ENCODE assay signal across 19 mouse cellular contexts in the genomic region with DNA sequence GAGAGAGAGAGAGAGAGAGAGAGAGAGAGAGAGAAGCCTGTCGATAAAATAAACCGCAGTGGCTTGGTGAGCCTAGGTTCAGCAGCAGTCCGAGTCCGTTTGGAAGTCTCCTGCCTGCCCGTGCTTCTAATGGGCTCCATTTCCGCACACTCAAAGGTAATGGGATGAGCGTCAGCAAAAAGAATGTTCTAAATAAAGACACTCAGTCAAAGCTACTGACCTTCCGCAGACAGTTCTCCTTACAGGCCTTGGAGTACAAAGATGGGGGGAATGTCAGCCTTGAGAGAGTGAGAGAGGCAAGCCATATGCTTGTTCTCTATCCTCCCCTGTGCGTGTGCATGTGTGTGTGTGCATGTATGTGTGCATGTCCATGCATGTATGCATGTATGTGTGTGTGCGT. TPM values are rescaled to one million over a fixed set of nuclear protein-coding genes. Genes with fewer than 3 reads are reported as not detected.
A peak's percentile ranks its signal among the peaks of the same experiment; 100 is the strongest.
DNase-seq lines count a peak whose midpoint lies in the region; ATAC-seq lines count a peak whose summit lies in the region.
"Had no signal": no experiment of that assay in that cellular context is flagged by ENCODE, and none has a peak within 500 bp of the region (broad histone marks: within the 10 kb centered on the region; RNA-seq: fewer than 3 reads in every experiment).

No protein-coding gene starts in this region.

- no peaks in the 10 kb centered on the region for H3K27me3 ChIP-seq in heart, embryonic 11.5 days (ENCODE audit: control insufficient read depth, insufficient read depth, low read length)
- no peaks in the 10 kb centered on the region for H3K27me3 ChIP-seq in heart, embryonic 15.5 days
- peaks cover 21% of the 10 kb centered on the region for H3K27me3 ChIP-seq in megakaryocyte, embryonic 14.5 days (replicated peaks)
- H3K27me3 ChIP-seq: forebrain, embryonic 13.5 days had no signal

- H3K9me3 ChIP-seq in heart, embryonic 11.5 days (replicated peaks; ENCODE audit: control insufficient read depth, low read length), result no peaks in the 10 kb centered on the region
- H3K9me3 ChIP-seq in heart, embryonic 15.5 days (replicated peaks), result no peaks in the 10 kb centered on the region
- H3K9me3 ChIP-seq in megakaryocyte, embryonic 14.5 days, result peaks cover 7% of the 10 kb centered on the region
- H3K9me3 ChIP-seq: forebrain, embryonic 13.5 days; hindbrain, embryonic 10.5 days; intestine, embryonic 15.5 days had no signal

- 0 out of 2 replicates have a peak overlapping the region, but pooled peaks have one; percentile 5 for H3K9ac ChIP-seq in heart, embryonic 11.5 days (ENCODE audit: low read depth, low read length)
- H3K9ac ChIP-seq in heart, embryonic 15.5 days, result no peak overlapping the region
- H3K9ac ChIP-seq: forebrain, embryonic 13.5 days; forebrain, postnatal 0 days; hindbrain, embryonic 14.5 days; intestine, embryonic 15.5 days had no signal

- 43% methylated on average over 10 of the region's 10 CpGs for WGBS in heart, embryonic 11.5 days (ENCODE audit: insufficient replicate concordance)
- WGBS in heart, embryonic 15.5 days, result 28% methylated on average over 10 of the region's 10 CpGs

- DNase-seq in gastrocnemius, adult 18-20 months (ENCODE audit: low spot score), result peak; percentile 8
- no peak for DNase-seq in gastrocnemius, postnatal 25 days
- DNase-seq in heart, postnatal 36 days, result no peak
- DNase-seq in heart, adult 11 months, result no peak
- DNase-seq: adrenal gland, postnatal 10 days; cerebellum, adult 11 months; cerebellum, adult 9-10 months; cerebellum, postnatal 25 days; forebrain, postnatal 0 days; gastrocnemius, postnatal 10 days; kidney, adult 18-20 months had no signal

- H3K27ac ChIP-seq in heart, embryonic 11.5 days (ENCODE audit: low read depth, low read length), result peak overlapping the region; percentile 71
- H3K27ac ChIP-seq in heart, embryonic 15.5 days, result peak overlapping the region; percentile 76
- H3K27ac ChIP-seq: forebrain, embryonic 13.5 days; hindbrain, embryonic 10.5 days; hindbrain, embryonic 14.5 days; intestine, embryonic 15.5 days had no signal

- peak overlapping the region; percentile 31; the same call in 1 of the 2 replicates for H3K4me2 ChIP-seq in heart, embryonic 11.5 days
- peak overlapping the region; percentile 14; the same call in 1 of the 2 replicates for H3K4me2 ChIP-seq in heart, embryonic 15.5 days
- H3K4me2 ChIP-seq: forebrain, embryonic 13.5 days; hindbrain, embryonic 14.5 days; intestine, embryonic 15.5 days had no signal

- H3K4me3 ChIP-seq in heart, embryonic 11.5 days (ENCODE audit: low read depth, low read length), result no peak overlapping the region
- H3K4me3 ChIP-seq in heart, embryonic 15.5 days, result no peak overlapping the region
- H3K4me3 ChIP-seq in megakaryocyte, embryonic 14.5 days (replicated peaks), result peak overlapping the region; percentile 29
- H3K4me3 ChIP-seq: forebrain, embryonic 13.5 days; hindbrain, embryonic 10.5 days; intestine, embryonic 15.5 days had no signal

- intact Hi-C loops in heart, postnatal 36 days (cut with DNase I), result loop anchor here (2.0 kb wide), 1 partner anchor 23 kb away; a partner anchor contains a TSS

- ATAC-seq in heart, embryonic 11.5 days (replicated peaks; ENCODE audit: insufficient number of reproducible peaks, low FRiP score, low TSS enrichment), result no peak; the same call in 1 of the 2 replicates
- ATAC-seq in heart, embryonic 15.5 days (replicated peaks; ENCODE audit: insufficient number of reproducible peaks, insufficient read depth, low FRiP score, low read depth), result peak; percentile 10; the same call in 1 of the 2 replicates
- no peak for ATAC-seq in megakaryocyte, adult 5-6 weeks (ENCODE audit: poor library complexity, severe bottlenecking)
- ATAC-seq: forebrain, embryonic 13.5 days; forebrain, postnatal 0 days; intestine, embryonic 15.5 days had no signal

- peaks cover 36% of the 10 kb centered on the region for H3K4me1 ChIP-seq in heart, embryonic 11.5 days (ENCODE audit: control insufficient read depth, insufficient read depth, low read length)
- peaks cover 43% of the 10 kb centered on the region for H3K4me1 ChIP-seq in heart, embryonic 15.5 days (replicated peaks)
- H3K4me1 ChIP-seq in megakaryocyte, embryonic 14.5 days, result peaks cover 42% of the 10 kb centered on the region

- no peaks in the 10 kb centered on the region for H3K36me3 ChIP-seq in heart, embryonic 11.5 days (ENCODE audit: control insufficient read depth, insufficient read depth, low read length)
- no peaks in the 10 kb centered on the region for H3K36me3 ChIP-seq in heart, embryonic 15.5 days
- no peaks in the 10 kb centered on the region for H3K36me3 ChIP-seq in megakaryocyte, embryonic 14.5 days (replicated peaks; ENCODE audit: low read length)
- H3K36me3 ChIP-seq: hindbrain, embryonic 10.5 days; intestine, embryonic 15.5 days had no signal

RNA-seq across cellular contexts. Expression of a gene that starts 23.2 kb away (rescaled TPM):
- 1 to 10 TPM in 1 of 2 experiments, under 1 TPM in 1; 0.84 to 1.2 TPM for total RNA-seq in gastrocnemius, adult 18-20 months (2021)
- 1 to 10 TPM; 1.7 to 1.8 TPM for total RNA-seq in gastrocnemius, postnatal 25 days (2021)
- polyA plus RNA-seq in heart, embryonic 11.5 days (2014; fragmentation: Nextera tagmentation; extraction: Ambion mirVana), result 9.2 and 9.4 TPM in 2 replicates
- total RNA-seq in heart, postnatal 36 days (2021), result 10 to 100 TPM in 1 of 2 experiments, 1 to 10 TPM in 1; 4.1 to 12.8 TPM
- 7.4 and 10.4 TPM in 2 replicates for polyA plus RNA-seq in heart, embryonic 15.5 days (2015; fragmentation: Nextera tagmentation; extraction: Ambion mirVana)
- polyA plus RNA-seq in megakaryocyte, embryonic 14.5 days (2012; ENCODE audit: insufficient read depth, low replicate concordance), result 3.0 TPM in 1 of 2 replicates, not detected in the other
- total RNA-seq in megakaryocyte, adult 5-6 weeks (2015), result 4.3 and 5.0 TPM in 2 replicates
- 4.6 and 6.4 TPM in 2 replicates for total RNA-seq in megakaryocyte, adult 5-6 weeks (2017)
